Mouse (Mus musculus) cerebellum, adult 9-11 months (tissue): Measurements from ENCODE around the gene Pakap.
A peak's percentile ranks its signal among the peaks of the same experiment; 100 is the strongest.

ENCODE experiments used
- DNase-seq: peaks from one replicate; pipeline ENCODE4 v3.0.0; 2022

The Pakap gene

DNA sequence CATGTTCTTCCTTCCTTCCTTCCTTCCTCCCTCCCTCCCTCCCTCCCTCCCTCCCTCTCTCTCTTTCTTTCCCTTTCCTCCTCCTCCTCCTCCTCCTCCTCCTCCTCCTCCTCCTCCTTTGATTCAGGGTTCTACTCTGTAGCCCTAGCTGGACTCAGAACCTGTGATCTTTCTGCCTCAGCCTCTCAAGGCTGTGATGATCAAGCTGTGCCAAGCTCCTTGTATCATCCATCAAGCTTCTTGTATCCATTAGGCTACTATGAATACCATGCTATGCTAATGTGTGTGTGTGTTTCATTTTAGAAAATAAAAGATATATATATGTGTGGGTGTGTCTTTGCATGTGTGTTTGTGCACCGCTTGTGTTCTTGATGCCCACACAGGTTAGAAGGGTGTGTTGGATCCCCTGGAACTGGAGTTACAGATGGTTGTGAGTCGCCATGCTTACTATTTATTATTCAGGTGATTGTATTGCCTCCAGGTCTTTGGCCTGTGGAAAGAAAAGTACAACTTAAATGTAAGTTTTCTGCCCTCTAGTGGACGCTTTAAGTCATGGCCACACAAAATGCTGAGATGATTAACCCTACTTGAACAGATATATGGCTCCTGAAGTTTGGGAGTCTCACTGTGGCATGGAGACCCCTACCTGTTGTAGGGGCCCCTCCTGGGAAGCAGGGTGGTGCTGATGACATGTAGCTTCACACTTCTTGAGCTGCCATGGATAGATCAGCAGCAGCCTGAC is 359.7 kb downstream of the Pakap start:
- peak; percentile 16 for DNase-seq

- DNase-seq = no peak
These were observed 362.7 kb downstream of the Pakap start for GRCm38 (mm10) chr4:57930559-57931170.

- DNase-seq = no peak
These were observed 366.2 kb downstream of the Pakap start for GRCm38 (mm10) chr4:57934181-57934580.

GRCm38 (mm10) chr4:57937292-57937691 is 369.3 kb downstream of the Pakap start:
- no peak for DNase-seq

- DNase-seq = no peak
These were observed 372.7 kb downstream of the Pakap start for GRCm38 (mm10) chr4:57940631-57941030.

DNA sequence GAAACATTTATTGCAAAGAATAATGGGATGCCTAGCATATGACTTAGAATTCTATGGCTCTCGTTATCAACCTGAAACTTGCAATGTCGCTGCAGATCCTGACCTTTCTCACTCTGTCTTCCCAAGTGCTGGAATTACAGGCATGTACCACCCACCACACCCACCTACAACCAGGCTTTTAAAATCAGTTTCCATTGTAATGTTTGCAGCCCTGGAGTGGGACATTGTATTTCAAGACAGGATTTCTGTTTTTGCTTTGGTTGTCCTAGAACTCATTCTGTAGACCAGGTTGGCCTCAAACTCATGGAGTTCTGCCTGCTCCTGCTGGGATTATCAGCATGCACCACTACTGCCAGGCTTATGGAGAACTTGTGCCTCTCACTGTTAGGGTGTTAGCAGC is 374.9 kb downstream of the Pakap start:
- DNase-seq = no peak
